ENCODE assay signal across 8 mouse cellular contexts in the genomic region with DNA sequence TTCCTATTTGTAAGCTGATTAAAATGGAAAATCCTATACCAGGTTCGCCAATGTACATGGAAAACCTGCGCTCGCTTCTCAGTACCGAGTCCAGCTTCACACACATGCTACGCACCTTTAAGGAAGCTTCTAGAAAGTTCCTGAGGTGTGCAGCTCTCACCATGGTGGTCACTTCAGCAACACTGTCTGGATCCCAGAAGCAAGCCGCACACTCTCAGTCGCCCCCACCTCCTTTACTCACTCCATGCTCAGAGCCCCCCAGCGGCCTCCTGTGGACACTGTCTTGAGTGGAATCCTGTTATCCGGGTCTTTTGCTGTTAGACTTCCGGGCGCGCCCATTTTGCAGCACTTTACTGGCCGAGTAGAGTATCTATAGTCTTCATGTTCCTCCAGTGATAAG. TPM values are rescaled to one million over a fixed set of nuclear protein-coding genes. Genes with fewer than 3 reads are reported as not detected.
A peak's percentile ranks its signal among the peaks of the same experiment; 100 is the strongest.
DNase-seq lines count a peak whose midpoint lies in the region; ATAC-seq and TF ChIP-seq lines count a peak whose summit lies in the region.

A gene (minus strand): TSS at position 244 of the 400 bp plus-strand sequence.

- H3K4me3 ChIP-seq in liver, embryonic 14.5 days (ENCODE audit: insufficient read depth in 1 of 2, low read depth in 2 of 2, low read length in 2 of 2), result peak within 1 kb of the TSS; percentile 52 to 59

- H3K27ac ChIP-seq in liver, embryonic 14.5 days, result no peak within 1 kb of the TSS

- peaks cover 32% of the 10 kb centered on the region for H3K27me3 ChIP-seq in liver, embryonic 14.5 days (ENCODE audit: control insufficient read depth, insufficient read depth, low read length)

- WGBS in liver, embryonic 14.5 days (ENCODE audit: insufficient replicate concordance), result 31% methylated on average over 13 of the region's 13 CpGs

- H3K36me3 ChIP-seq in liver, embryonic 14.5 days (replicated peaks; ENCODE audit: control insufficient read depth, insufficient read depth, low read depth), result no peaks in the 10 kb centered on the region

- ATAC-seq in frontal cortex, adult (ENCODE audit: low TSS enrichment), result peak; percentile 48
- ATAC-seq in liver, embryonic 14.5 days (ENCODE audit: insufficient read depth), result no peak
- ATAC-seq in megakaryocyte progenitor cell, adult 5-6 weeks (replicated peaks; ENCODE audit: poor library complexity), result no peak

- DNase-seq in lung, adult 18-20 months, result peak; percentile 24 to 30
- no peak for DNase-seq in lung, postnatal 14 days
- peak; percentile 60 for DNase-seq in kidney, postnatal 10 days
- DNase-seq in liver, embryonic 14.5 days (ENCODE audit: low read depth in 3 of 3, low spot score in 3 of 3), result no peak
- DNase-seq in right cerebral cortex, adult 2 months (ENCODE audit: low spot score in 2 of 2), result peak; percentile 76 to 77
- DNase-seq in thymus, postnatal 36 days, result no peak

- H3K4me1 ChIP-seq in liver, embryonic 14.5 days (replicated peaks; ENCODE audit: control insufficient read depth in 2 of 2, insufficient read depth in 2 of 2, low read length in 1 of 2), result peaks cover 0 to 2% of the 10 kb centered on the region in 2 experiments; a peak in 1 of 4 replicates

- TF ChIP-seq EP300 in liver, embryonic 14.5 days (IDR thresholded peaks at IDR 0.05; ENCODE audit: low read depth), result no peak

- TF ChIP-seq CTCF in liver, embryonic 14.5 days (IDR thresholded peaks at IDR 0.05; ENCODE audit: low read depth), result no peak

- H3K9ac ChIP-seq in liver, embryonic 14.5 days (replicated peaks), result no peak within 1 kb of the TSS; the same call in 1 of the 2 replicates

- H3K9me3 ChIP-seq in liver, embryonic 14.5 days (ENCODE audit: control insufficient read depth, low read length), result no peaks in the 10 kb centered on the region

- H3K4me2 ChIP-seq in liver, embryonic 14.5 days (ENCODE audit: low read depth), result peak within 1 kb of the TSS; percentile 42; the same call in 1 of the 2 replicates

RNA-seq across cellular contexts. Expression of the gene that starts here (rescaled TPM):
- 0.84 and 0.98 TPM in 2 replicates for polyA plus RNA-seq in liver, embryonic 14.5 days (2012; rRNA removed)
- 0.47 and 0.90 TPM in 2 replicates for polyA plus RNA-seq in liver, embryonic 14.5 days (2014; fragmentation: Nextera tagmentation; extraction: Ambion mirVana)
- total RNA-seq in megakaryocyte progenitor cell, adult 5-6 weeks (2015), result not detected in 2 replicates
- total RNA-seq in megakaryocyte progenitor cell, adult 5-6 weeks (2017), result not detected in 2 replicates

Comparison
In these comparisons a context has a peak if more than half of its experiments do, and no peak if none do; other contexts are left out.
1. DNase-seq: peak in lung, adult 18-20 months (2 of 2), kidney, postnatal 10 days (single experiment) and right cerebral cortex, adult 2 months (2 of 2); none in lung, postnatal 14 days (single experiment), liver, embryonic 14.5 days (0 of 3) and thymus, postnatal 36 days (0 of 2).